Mouse (Mus musculus) MEL (cell line): ENCODE data around the gene Gm20388. TPM values are rescaled to one million over a fixed set of nuclear protein-coding genes. Genes with fewer than 3 reads are reported as not detected.

Experiments
- DNase-seq: peaks from one replicate; pipeline ENCODE4 v3.0.0; 2011; ENCODE audit warnings: low read depth, low spot score
- H3K27ac ChIP-seq: 2 replicates; pipeline ENCODE4 v1.5.1; 2012; ENCODE audit warnings: low read depth, mild to moderate bottlenecking, control low read depth, low read length, moderate library complexity; ENCODE audit not compliant: control insufficient read depth
- H3K27me3 ChIP-seq, 2 experiments: fragments of 150-350 bp in 1 of 2; sonication (generic) in 1 of 2; 2 replicates each; pipeline ENCODE4 v1.6.1; 2012; ENCODE audit warnings: low read length in 2 of 2, mild to moderate bottlenecking in 2 of 2, improper control_type of control experiment in 1 of 2, moderate library complexity in 1 of 2; ENCODE audit not compliant: insufficient read depth in 2 of 2, control insufficient read depth in 1 of 2
- H3K36me3 ChIP-seq, 2 experiments: 2 replicates each; pipeline ENCODE4 v1.6.1; 2012 to 2014; ENCODE audit warnings: low read length in 2 of 2, improper control_type of control experiment in 1 of 2, inconsistent platforms in 1 of 2, mild to moderate bottlenecking in 1 of 2; ENCODE audit not compliant: insufficient read depth in 2 of 2, control insufficient read depth in 1 of 2
- H3K4me1 ChIP-seq, 2 experiments: fragments of 150-350 bp in 1 of 2; sonication (generic) in 1 of 2; 2 replicates each; pipeline ENCODE4 v1.6.1; 2012; ENCODE audit warnings: low read length in 2 of 2, improper control_type of control experiment in 1 of 2, mild to moderate bottlenecking in 1 of 2; ENCODE audit not compliant: insufficient read depth in 2 of 2, control insufficient read depth in 1 of 2
- H3K4me3 ChIP-seq, 2 experiments: fragments of 150-350 bp in 1 of 2; sonication (generic) in 1 of 2; 2 replicates each; pipeline ENCODE4 v1.5.1; 2012; ENCODE audit warnings: low read depth in 2 of 2, low read length in 2 of 2, mild to moderate bottlenecking in 2 of 2, moderate library complexity in 2 of 2, control low read depth in 1 of 2, improper control_type of control experiment in 1 of 2; ENCODE audit not compliant: control insufficient read depth in 1 of 2, insufficient read depth in 1 of 2
- H3K79me2 ChIP-seq: 2 replicates; pipeline ENCODE4 v1.6.1; 2012; ENCODE audit warnings: mild to moderate bottlenecking, low read length, moderate library complexity; ENCODE audit not compliant: control insufficient read depth, poor library complexity, insufficient read depth
- H3K9ac ChIP-seq: 2 replicates; pipeline ENCODE4 v1.6.1; 2012; ENCODE audit warnings: low read depth, mild to moderate bottlenecking, control low read depth, low read length, moderate library complexity; ENCODE audit not compliant: control insufficient read depth, poor library complexity, severe bottlenecking
- H3K9me3 ChIP-seq: fragments of 150-350 bp; sonication (generic); replicated peaks from 2 replicates; pipeline ENCODE4 v1.6.1; 2012; ENCODE audit warnings: mild to moderate bottlenecking, low read length, improper control_type of control experiment, moderate library complexity; ENCODE audit not compliant: insufficient read depth
- E2F4 ChIP-seq: IDR thresholded peaks from 2 replicates; pipeline ENCODE4 v1.6.1; 2011; ENCODE audit warnings: low read depth, low read length, improper control_type of control experiment, borderline replicate concordance
- ELF1 ChIP-seq: IDR thresholded peaks from 2 replicates; pipeline ENCODE4 v1.6.1; 2014; ENCODE audit warnings: low read depth, mild to moderate bottlenecking, inconsistent platforms, low read length, improper control_type of control experiment, moderate library complexity
- EP300 ChIP-seq, 2 experiments: IDR thresholded peaks; 2 replicates each; pipeline ENCODE4 v1.6.1; 2011; ENCODE audit warnings: improper control_type of control experiment in 2 of 2, low read length in 2 of 2, low read depth in 1 of 2, mild to moderate bottlenecking in 1 of 2
- ETS1 ChIP-seq: IDR thresholded peaks from 2 replicates; pipeline ENCODE4 v1.6.1; 2012; ENCODE audit warnings: low read depth, mild to moderate bottlenecking, inconsistent platforms, low read length, improper control_type of control experiment, moderate library complexity
- GABPA ChIP-seq: IDR thresholded peaks from 2 replicates; pipeline ENCODE4 v1.6.1; 2012; ENCODE audit warnings: low read depth, mild to moderate bottlenecking, inconsistent platforms, low read length, improper control_type of control experiment, moderate library complexity
- JUND ChIP-seq: IDR thresholded peaks from 2 replicates; pipeline ENCODE4 v1.6.1; 2011; ENCODE audit warnings: low read depth, mild to moderate bottlenecking, improper control_type of control experiment, low read length
- KAT2A ChIP-seq: conservative IDR thresholded peaks from 2 replicates; pipeline ENCODE4 v1.6.1; 2012; ENCODE audit warnings: low read depth, low read length, improper control_type of control experiment, inconsistent platforms
- MAFK ChIP-seq: IDR thresholded peaks from 2 replicates; pipeline ENCODE4 v1.6.1; 2011; ENCODE audit warnings: low read depth, mild to moderate bottlenecking, low read length, improper control_type of control experiment, borderline replicate concordance
- MAZ ChIP-seq: IDR thresholded peaks from 2 replicates; pipeline ENCODE4 v1.6.1; 2012; ENCODE audit warnings: low read depth, mild to moderate bottlenecking, inconsistent platforms, low read length, improper control_type of control experiment
- MEF2A ChIP-seq: IDR thresholded peaks from 2 replicates; pipeline ENCODE4 v1.6.1; 2014; ENCODE audit warnings: low read depth, mild to moderate bottlenecking, inconsistent platforms, low read length, improper control_type of control experiment; ENCODE audit not compliant: poor library complexity, insufficient replicate concordance, severe bottlenecking; ENCODE audit errors: extremely low read depth
- MYB ChIP-seq: IDR thresholded peaks from 2 replicates; pipeline ENCODE4 v1.6.1; 2011; ENCODE audit warnings: mild to moderate bottlenecking, low read depth, low read length, improper control_type of control experiment
- MYC ChIP-seq: IDR thresholded peaks from 2 replicates; pipeline ENCODE4 v1.6.1; 2011; ENCODE audit warnings: low read depth, mild to moderate bottlenecking, low read length, improper control_type of control experiment, moderate library complexity
- NELFE ChIP-seq: IDR thresholded peaks from 2 replicates; pipeline ENCODE4 v1.6.1; 2011; ENCODE audit warnings: low read depth, low read length, improper control_type of control experiment
- NRF1 ChIP-seq: IDR thresholded peaks from 2 replicates; pipeline ENCODE4 v1.6.1; 2014; ENCODE audit warnings: low read depth, mild to moderate bottlenecking, inconsistent platforms, low read length, improper control_type of control experiment, moderate library complexity; ENCODE audit not compliant: poor library complexity, insufficient read depth, severe bottlenecking
- POLR2A ChIP-seq, 2 experiments: IDR thresholded peaks; 2 replicates each; pipeline ENCODE4 v1.6.1; 2011 to 2012; ENCODE audit warnings: low read length in 2 of 2, mild to moderate bottlenecking in 2 of 2, control low read depth in 1 of 2, improper control_type of control experiment in 1 of 2, low read depth in 1 of 2, moderate library complexity in 1 of 2; ENCODE audit not compliant: control insufficient read depth in 1 of 2, insufficient read depth in 1 of 2, poor library complexity in 1 of 2
- POLR2AphosphoS2 ChIP-seq: IDR thresholded peaks from 2 replicates; pipeline ENCODE4 v1.6.1; 2011; ENCODE audit warnings: low read length, improper control_type of control experiment
- POLR2AphosphoS5 ChIP-seq: IDR thresholded peaks from 2 replicates; pipeline ENCODE4 v1.6.1; 2012; ENCODE audit warnings: low read depth, borderline replicate concordance, mild to moderate bottlenecking, inconsistent platforms, low read length, moderate library complexity, mixed read lengths
- TCF12 ChIP-seq: IDR thresholded peaks from 2 replicates; pipeline ENCODE4 v1.6.1; 2014; ENCODE audit warnings: low read depth, mild to moderate bottlenecking, inconsistent platforms, low read length, improper control_type of control experiment, moderate library complexity
- USF1 ChIP-seq: IDR thresholded peaks from 2 replicates; pipeline ENCODE4 v1.6.1; 2014; ENCODE audit warnings: low read depth, mild to moderate bottlenecking, inconsistent platforms, low read length, improper control_type of control experiment, moderate library complexity
- ZMIZ1 ChIP-seq: IDR thresholded peaks from 2 replicates; pipeline ENCODE4 v1.6.1; 2012; ENCODE audit warnings: low read depth, mild to moderate bottlenecking, inconsistent platforms, low read length, improper control_type of control experiment, moderate library complexity
- ZNF384 ChIP-seq: IDR thresholded peaks from 2 replicates; pipeline ENCODE4 v1.6.1; 2012; ENCODE audit warnings: low read depth, mild to moderate bottlenecking, inconsistent platforms, low read length, improper control_type of control experiment
- polyA plus RNA-seq, 2 experiments: library from polyadenylated mRNA; stranded (reverse) in 1 of 2; unstranded in 1 of 2; fragments of >175 nt in 1 of 2; fragments of >200 nt in 1 of 2; gene quantifications; 2 replicates each; pipeline versions ENCODE4 v1.2.1 to v1.2.4; 2012; ENCODE audit warnings: low replicate concordance in 2 of 2, low read depth in 1 of 2; ENCODE audit not compliant: insufficient read length in 2 of 2, insufficient read depth in 1 of 2, missing spikeins in 1 of 2
- total RNA-seq: library from RNA; depleted of rRNA; stranded (reverse); fragments of 300-350 nt; gene quantifications from 2 replicates; pipeline ENCODE4 v1.2.3, GENCODE M21; 2012

Gene Gm20388
- total and polyA plus RNA-seq, 3 experiments: 11.1 to 17.8 TPM; not detected in 1

- no peak overlapping the region for H3K9ac ChIP-seq
- H3K79me2 ChIP-seq: no peaks in the 10 kb centered on the region
- TF ChIP-seq ZMIZ1: no peak
- TF ChIP-seq MYB: no peak
- no peak for TF ChIP-seq NELFE
- H3K27me3 ChIP-seq: no peaks in the 10 kb centered on the region
- H3K4me1 ChIP-seq: no peaks in the 10 kb centered on the region
- H3K27ac ChIP-seq: no peak overlapping the region
- no peak overlapping the region for H3K4me3 ChIP-seq
- no peaks in the 10 kb centered on the region for H3K9me3 ChIP-seq
- DNase-seq: no peak
- no peaks in the 10 kb centered on the region for H3K36me3 ChIP-seq
Measured at GRCm38 (mm10) chr8:121058081-121058480, 1147.4 kb downstream of the Gm20388 start.

GRCm38 (mm10) chr8:121059098-121059497, 1148.5 kb downstream of the Gm20388 start:
- Histone ChIP-seq H3K9me3 (no peaks in the 10 kb centered on the region), H3K4me3 (no peak overlapping the region), H3K4me1 (no peaks in the 10 kb centered on the region), H3K27me3 (no peaks in the 10 kb centered on the region), H3K27ac (no peak overlapping the region), H3K79me2 (no peaks in the 10 kb centered on the region)
- no peak for TF ChIP-seq MYB
- TF ChIP-seq KAT2A: no peak
- TF ChIP-seq MAZ: no peak
- no peak for TF ChIP-seq E2F4
- TF ChIP-seq MAFK: no peak
- TF ChIP-seq EP300 (IDR thresholded peaks at IDR 0.05; ENCODE audit: low read depth in 1 of 2, low read length in 2 of 2): no peak
- no peak for TF ChIP-seq NRF1
- no peak for TF ChIP-seq GABPA
- TF ChIP-seq, all 39 proteins: peak for 0
- Histone ChIP-seq H3K36me3 (no peaks in the 10 kb centered on the region), H3K9ac (no peak overlapping the region)
- DNase-seq: no peak

DNA sequence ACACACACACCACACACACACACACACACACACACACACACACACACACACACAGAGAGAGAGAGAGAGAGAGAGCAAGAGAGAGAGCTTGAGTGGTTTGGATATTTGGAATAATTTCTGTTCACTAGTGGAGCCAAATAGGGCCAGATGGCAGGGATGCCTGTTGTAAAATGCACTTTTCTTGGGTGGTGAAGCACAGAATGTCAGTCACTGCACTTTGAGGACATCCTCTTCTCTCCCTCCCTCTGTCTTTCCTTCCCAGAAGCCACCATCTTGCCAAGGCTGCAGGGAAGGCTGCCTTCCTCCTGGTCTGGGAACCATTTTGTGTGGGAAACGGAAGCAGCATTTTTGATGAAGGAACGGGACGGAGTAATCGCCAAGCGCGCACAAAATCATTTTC, 1151.9 kb downstream of the Gm20388 start:
- Histone ChIP-seq H3K4me3 (no peak overlapping the region), H3K9ac (no peak overlapping the region), H3K27me3 (no peaks in the 10 kb centered on the region), H3K4me1 (no peaks in the 10 kb centered on the region), H3K27ac (no peak overlapping the region), H3K79me2 (no peaks in the 10 kb centered on the region), H3K36me3 (no peaks in the 10 kb centered on the region)
- TF ChIP-seq ETS1: no peak
- no peak for TF ChIP-seq ELF1
- TF ChIP-seq JUND: no peak
- no peak for TF ChIP-seq POLR2AphosphoS2
- TF ChIP-seq POLR2AphosphoS5: no peak
- no peak for TF ChIP-seq MYB
- no peak for TF ChIP-seq POLR2A (IDR thresholded peaks at IDR 0.05; ENCODE audit: control insufficient read depth in 1 of 2, insufficient read depth in 1 of 2, low read depth in 1 of 2, low read length in 2 of 2, poor library complexity in 1 of 2)
- no peak for TF ChIP-seq TCF12
- TF ChIP-seq ZNF384: no peak
- TF ChIP-seq GABPA: no peak
- no peak for TF ChIP-seq USF1
- TF ChIP-seq MAZ: no peak
- TF ChIP-seq MYC: no peak
- no peak for TF ChIP-seq MEF2A
- TF ChIP-seq KAT2A: no peak
- TF ChIP-seq E2F4: no peak
- TF ChIP-seq, all 39 proteins: peak for 0
- DNase-seq: no peak
- H3K9me3 ChIP-seq: no peaks in the 10 kb centered on the region
